Mouse (Mus musculus): ENCODE results near the gene Gm28102. TPM values are rescaled to one million over a fixed set of nuclear protein-coding genes. Genes with fewer than 3 reads are reported as not detected.
"Not testable (repeated sequence)": the region's sequence is repeated elsewhere in the genome, so short reads cannot be mapped to it uniquely, and the experiment has no call there.

Gm28102 gene
- not detected in 2 replicates for polyA plus RNA-seq (2015; fragmentation: Nextera tagmentation; extraction: Ambion mirVana)

DNA sequence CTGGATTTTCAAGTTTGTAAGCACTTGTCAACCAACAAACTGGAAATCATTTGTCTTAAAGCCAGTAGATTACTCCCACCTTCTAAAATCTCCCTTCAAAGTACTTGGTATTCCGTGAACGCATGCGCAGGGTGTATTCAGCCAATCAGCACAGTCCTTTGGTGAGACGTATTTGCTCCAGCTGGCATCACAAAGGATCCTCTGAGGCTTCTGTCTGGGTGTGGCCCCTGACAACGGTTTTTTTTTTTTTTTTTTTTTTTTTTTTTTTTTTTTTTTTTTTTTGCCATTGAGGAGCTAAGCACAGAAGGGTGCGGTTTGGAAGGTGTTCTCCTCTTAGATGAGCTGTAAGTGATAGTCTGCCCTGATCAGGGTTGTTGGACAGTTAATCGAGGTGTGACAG is at the start of gene Gm28102:
Gene Gm28102, plus strand, starts transcription at position 301 of the 400 bp plus-strand sequence.
- H3K9ac ChIP-seq; H3K9me3 ChIP-seq; H3K27me3 ChIP-seq (replicated peaks); ATAC-seq; H3K4me3 ChIP-seq (replicated peaks); H3K4me1 ChIP-seq (replicated peaks); H3K27ac ChIP-seq; H3K4me2 ChIP-seq (replicated peaks); H3K36me3 ChIP-seq: not testable (repeated sequence)
- WGBS: 90% methylated on average over 4 of the region's 7 CpGs

All from intestine, embryonic 15.5 days (tissue).